Mouse (Mus musculus): ENCODE results near the gene Eva1c. TPM values are rescaled to one million over a fixed set of nuclear protein-coding genes. Genes with fewer than 3 reads are reported as not detected.

Gene Eva1c
- polyA plus RNA-seq, 1 experiment = not detected

GRCm38 (mm10) chr16:90799840-90800239, 26.7 kb upstream of the Eva1c start:
- H3K36me3 ChIP-seq (replicated peaks; ENCODE audit: low read length) = peaks cover 93% of the 10 kb centered on the region
- TF ChIP-seq GATA1 (IDR thresholded peaks at IDR 0.05; ENCODE audit: borderline replicate concordance, low read length) = no peak
- no peak for TF ChIP-seq FLI1 (IDR thresholded peaks at IDR 0.05; ENCODE audit: low read length)
- H3K4me3 ChIP-seq (replicated peaks) = no peak overlapping the region
- no peaks in the 10 kb centered on the region for H3K27me3 ChIP-seq (replicated peaks)
- H3K4me1 ChIP-seq = no peaks in the 10 kb centered on the region
- H3K9me3 ChIP-seq = no peaks in the 10 kb centered on the region

GRCm38 (mm10) chr16:90801251-90801650, 25.3 kb upstream of the Eva1c start:
- TF ChIP-seq FLI1 (IDR thresholded peaks at IDR 0.05; ENCODE audit: low read length) (no peak), GATA1 (IDR thresholded peaks at IDR 0.05; ENCODE audit: borderline replicate concordance, low read length) (no peak)
- Histone ChIP-seq H3K4me1 (no peaks in the 10 kb centered on the region), H3K36me3 (replicated peaks; ENCODE audit: low read length) (peaks cover 91% of the 10 kb centered on the region), H3K4me3 (replicated peaks) (no peak overlapping the region), H3K27me3 (replicated peaks) (no peaks in the 10 kb centered on the region), H3K9me3 (no peaks in the 10 kb centered on the region)

GRCm38 (mm10) chr16:90801928-90802327, 24.6 kb upstream of the Eva1c start:
- Histone ChIP-seq H3K9me3 (no peaks in the 10 kb centered on the region), H3K36me3 (replicated peaks; ENCODE audit: low read length) (peaks cover 85% of the 10 kb centered on the region), H3K27me3 (replicated peaks) (no peaks in the 10 kb centered on the region), H3K4me1 (no peaks in the 10 kb centered on the region), H3K4me3 (replicated peaks) (no peak overlapping the region)
- TF ChIP-seq FLI1 (IDR thresholded peaks at IDR 0.05; ENCODE audit: low read length) (no peak), GATA1 (IDR thresholded peaks at IDR 0.05; ENCODE audit: borderline replicate concordance, low read length) (no peak)

- H3K36me3 ChIP-seq (replicated peaks; ENCODE audit: low read length) = peaks cover 65% of the 10 kb centered on the region
These were observed 22.1 kb upstream of the Eva1c start for GRCm38 (mm10) chr16:90804466-90804865.

GRCm38 (mm10) chr16:90809975-90810715, 16.4 kb upstream of the Eva1c start, which contains the start of gene Urb1:
Urb1 (minus strand) TSS chr16:90810413.
- no peaks in the 10 kb centered on the region for H3K9me3 ChIP-seq
- peaks cover 14% of the 10 kb centered on the region for H3K36me3 ChIP-seq (replicated peaks; ENCODE audit: low read length)
- peaks cover 13% of the 10 kb centered on the region for H3K27me3 ChIP-seq (replicated peaks)
- peak within 1 kb of the TSS; percentile 97 for H3K4me3 ChIP-seq (replicated peaks)
- peaks cover 28% of the 10 kb centered on the region for H3K4me1 ChIP-seq
- peak; percentile 32; the same call in 1 of the 2 replicates for TF ChIP-seq FLI1 (IDR thresholded peaks at IDR 0.05; ENCODE audit: low read length)
- no peak for TF ChIP-seq GATA1 (IDR thresholded peaks at IDR 0.05; ENCODE audit: borderline replicate concordance, low read length)

More at GRCm38 (mm10) chr16:90804466-90804865, 22.1 kb upstream of the Eva1c start:
- Histone ChIP-seq H3K27me3 (replicated peaks) (no peaks in the 10 kb centered on the region), H3K9me3 (no peaks in the 10 kb centered on the region), H3K4me3 (replicated peaks) (no peak overlapping the region), H3K4me1 (peaks cover 14% of the 10 kb centered on the region)
- TF ChIP-seq GATA1 (IDR thresholded peaks at IDR 0.05; ENCODE audit: borderline replicate concordance, low read length) = no peak
- no peak for TF ChIP-seq FLI1 (IDR thresholded peaks at IDR 0.05; ENCODE audit: low read length)

GRCm38 (mm10) chr16:90810716-90811256, 15.7 kb upstream of the Eva1c start:
- Histone ChIP-seq H3K4me1 (peaks cover 28% of the 10 kb centered on the region), H3K27me3 (replicated peaks) (peaks cover 14% of the 10 kb centered on the region), H3K4me3 (replicated peaks) (peak overlapping the region; percentile 97), H3K9me3 (no peaks in the 10 kb centered on the region), H3K36me3 (replicated peaks; ENCODE audit: low read length) (peaks cover 8% of the 10 kb centered on the region)
- TF ChIP-seq FLI1 (IDR thresholded peaks at IDR 0.05; ENCODE audit: low read length) = no peak

GRCm38 (mm10) chr16:90812086-90812485, 14.4 kb upstream of the Eva1c start:
- H3K36me3 ChIP-seq (replicated peaks; ENCODE audit: low read length) = peaks cover 4% of the 10 kb centered on the region
- TF ChIP-seq FLI1 (IDR thresholded peaks at IDR 0.05; ENCODE audit: low read length) = no peak
- TF ChIP-seq GATA1 (IDR thresholded peaks at IDR 0.05; ENCODE audit: borderline replicate concordance, low read length) = no peak
- H3K4me1 ChIP-seq = peaks cover 28% of the 10 kb centered on the region
- peaks cover 15% of the 10 kb centered on the region for H3K27me3 ChIP-seq (replicated peaks)
- H3K9me3 ChIP-seq = no peaks in the 10 kb centered on the region
- H3K4me3 ChIP-seq (replicated peaks) = no peak overlapping the region

GRCm38 (mm10) chr16:90820326-90820725, 6.2 kb upstream of the Eva1c start:
- H3K27me3 ChIP-seq (replicated peaks) = peaks cover 40% of the 10 kb centered on the region
- no peak for TF ChIP-seq GATA1 (IDR thresholded peaks at IDR 0.05; ENCODE audit: borderline replicate concordance, low read length)
- no peak for TF ChIP-seq FLI1 (IDR thresholded peaks at IDR 0.05; ENCODE audit: low read length)
- no peak overlapping the region for H3K4me3 ChIP-seq (replicated peaks)
- H3K4me1 ChIP-seq = no peaks in the 10 kb centered on the region
- no peaks in the 10 kb centered on the region for H3K36me3 ChIP-seq (replicated peaks; ENCODE audit: low read length)
- H3K9me3 ChIP-seq = no peaks in the 10 kb centered on the region

- peaks cover 45% of the 10 kb centered on the region for H3K27me3 ChIP-seq (replicated peaks)
- no peak overlapping the region for H3K4me3 ChIP-seq (replicated peaks)
- no peaks in the 10 kb centered on the region for H3K36me3 ChIP-seq (replicated peaks; ENCODE audit: low read length)
- TF ChIP-seq FLI1 (IDR thresholded peaks at IDR 0.05; ENCODE audit: low read length) (no peak), GATA1 (IDR thresholded peaks at IDR 0.05; ENCODE audit: borderline replicate concordance, low read length) (no peak)
- H3K4me1 ChIP-seq = peaks cover 4% of the 10 kb centered on the region; the same call in 1 of the 2 replicates
- H3K9me3 ChIP-seq = no peaks in the 10 kb centered on the region
These were observed 5.3 kb upstream of the Eva1c start for GRCm38 (mm10) chr16:90821046-90821697.

All from megakaryocyte, embryonic 14.5 days (primary cell).